Comparison of ENCODE assay signal across 10 mouse cellular contexts in the genomic region with DNA sequence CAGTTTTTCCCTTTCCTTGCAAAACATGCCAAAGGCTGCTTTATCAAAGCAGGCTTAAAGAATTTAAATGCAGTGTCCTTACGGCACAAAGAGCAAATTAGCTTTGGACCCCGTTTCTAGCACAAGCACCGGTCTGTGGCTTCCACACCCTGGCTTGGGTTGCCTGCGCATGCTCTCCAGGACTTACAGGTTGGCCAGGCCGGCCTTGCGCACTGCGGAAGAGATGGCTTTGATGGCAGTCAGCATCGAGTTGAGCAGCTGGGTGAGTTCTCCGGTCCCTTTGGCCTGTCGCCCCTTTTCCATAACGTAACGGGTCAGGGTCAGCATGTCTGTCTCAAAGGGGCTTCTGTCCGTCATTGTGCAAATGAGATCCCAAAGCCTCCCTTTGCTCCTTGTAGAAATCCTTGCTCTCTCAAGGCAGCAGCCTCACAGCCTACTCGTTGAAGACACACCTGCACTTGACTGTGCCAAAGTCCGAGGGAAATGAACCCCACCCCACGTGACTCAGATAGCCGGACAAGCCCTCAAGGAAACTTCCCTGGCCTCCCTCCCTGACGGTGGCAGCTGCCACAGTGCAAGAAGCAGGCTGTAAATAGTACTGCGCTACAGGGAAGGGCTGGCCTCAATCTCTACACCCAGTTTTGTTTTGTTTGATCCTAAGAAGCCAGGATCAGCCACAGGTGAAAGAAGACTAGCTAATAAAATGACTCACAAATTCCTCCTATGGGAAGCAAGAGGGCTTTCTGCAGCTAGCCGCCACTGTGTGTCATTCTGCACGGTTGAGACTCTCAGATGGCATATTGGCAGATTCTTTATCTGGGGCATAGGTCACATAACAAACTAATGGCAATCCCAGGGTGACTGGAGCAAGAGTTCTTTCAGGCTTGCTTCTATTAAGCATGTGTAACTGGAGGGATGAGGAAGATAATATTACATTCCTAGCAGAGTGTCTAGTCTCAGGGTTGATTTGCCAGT. TPM values are rescaled to one million over a fixed set of nuclear protein-coding genes. Genes with fewer than 3 reads are reported as not detected.
DNase-seq lines count a peak whose midpoint lies in the region; ATAC-seq lines count a peak whose summit lies in the region.
"Had no signal": no experiment of that assay in that cellular context is flagged by ENCODE, and none has a peak within 500 bp of the region (broad histone marks: within the 10 kb centered on the region; RNA-seq: fewer than 3 reads in every experiment).

TSS of gene Fbp2 (minus strand) at position 482 of the 975 bp plus-strand sequence.

- no peak within 1 kb of the TSS for H3K27ac ChIP-seq in kidney, embryonic 14.5 days (ENCODE audit: low read depth, low read length)
- H3K27ac ChIP-seq in kidney, embryonic 16.5 days (ENCODE audit: low read length) = no peak within 1 kb of the TSS
- peak within 1 kb of the TSS; percentile 75 for H3K27ac ChIP-seq in stomach, embryonic 16.5 days (ENCODE audit: low read length)
- H3K27ac ChIP-seq in midbrain, embryonic 16.5 days (ENCODE audit: low read length) = no peak within 1 kb of the TSS

- WGBS in kidney, embryonic 14.5 days = 62% methylated on average over 21 of the region's 21 CpGs
- 62% methylated on average over 21 of the region's 21 CpGs for WGBS in kidney, embryonic 16.5 days
- 57% methylated on average over 21 of the region's 21 CpGs for WGBS in stomach, embryonic 16.5 days
- 74% methylated on average over 21 of the region's 21 CpGs for WGBS in midbrain, embryonic 16.5 days

- H3K9me3 ChIP-seq in kidney, embryonic 14.5 days (ENCODE audit: control insufficient read depth, low read length) = no peaks in the 10 kb centered on the region
- H3K9me3 ChIP-seq in kidney, embryonic 16.5 days (ENCODE audit: low read length) = no peaks in the 10 kb centered on the region
- H3K9me3 ChIP-seq in stomach, embryonic 16.5 days (replicated peaks; ENCODE audit: control insufficient read depth, low read length) = no peaks in the 10 kb centered on the region
- H3K9me3 ChIP-seq in midbrain, embryonic 16.5 days (replicated peaks; ENCODE audit: control insufficient read depth, low read length, poor library complexity, severe bottlenecking) = no peaks in the 10 kb centered on the region

- no peak within 1 kb of the TSS for H3K9ac ChIP-seq in kidney, embryonic 14.5 days (ENCODE audit: low read depth, low read length)
- no peak within 1 kb of the TSS; the same call in 1 of the 2 replicates for H3K9ac ChIP-seq in kidney, embryonic 16.5 days (replicated peaks; ENCODE audit: low read length)
- H3K9ac ChIP-seq in stomach, embryonic 16.5 days (ENCODE audit: low read length) = peak within 1 kb of the TSS; percentile 47
- H3K9ac ChIP-seq in midbrain, embryonic 16.5 days (ENCODE audit: low read depth, low read length) = no peak within 1 kb of the TSS

- no peak for ATAC-seq in kidney, embryonic 14.5 days (ENCODE audit: low FRiP score, low TSS enrichment)
- ATAC-seq in kidney, embryonic 16.5 days (ENCODE audit: low FRiP score, low TSS enrichment) = no peak; the same call in 1 of the 2 replicates
- ATAC-seq in stomach, embryonic 16.5 days (ENCODE audit: insufficient read depth, low FRiP score) = peak; percentile 86
- ATAC-seq in midbrain, embryonic 16.5 days = no peak

- DNase-seq in kidney, adult 11 months = peak; percentile 85
- peak; percentile 35 to 54 for DNase-seq in gastrocnemius, postnatal 36 days
- no peak for DNase-seq in right cerebral cortex, adult 2 months (ENCODE audit: low spot score in 2 of 2)
- DNase-seq in neural tube, embryonic 10.5 days (ENCODE audit: extremely low spot score, low spot score) = no peak

- H3K4me3 ChIP-seq in kidney, embryonic 14.5 days (ENCODE audit: low read length) = no peak within 1 kb of the TSS
- no peak within 1 kb of the TSS for H3K4me3 ChIP-seq in kidney, embryonic 16.5 days (ENCODE audit: low read length)
- peak within 1 kb of the TSS; percentile 21 for H3K4me3 ChIP-seq in stomach, embryonic 16.5 days (replicated peaks; ENCODE audit: low read length)
- no peak within 1 kb of the TSS for H3K4me3 ChIP-seq in midbrain, embryonic 16.5 days (ENCODE audit: low read depth, low read length)
- H3K4me3 ChIP-seq: megakaryocyte, embryonic 14.5 days had no signal

- no peaks in the 10 kb centered on the region for H3K36me3 ChIP-seq in kidney, embryonic 14.5 days (ENCODE audit: control insufficient read depth, insufficient read depth, low read length)
- H3K36me3 ChIP-seq in kidney, embryonic 16.5 days (ENCODE audit: insufficient read depth, low read length) = no peaks in the 10 kb centered on the region
- H3K36me3 ChIP-seq in stomach, embryonic 16.5 days (ENCODE audit: control insufficient read depth, insufficient read depth, low read length) = no peaks in the 10 kb centered on the region
- H3K36me3 ChIP-seq in midbrain, embryonic 16.5 days (ENCODE audit: control insufficient read depth, insufficient read depth, low read length) = no peaks in the 10 kb centered on the region

- no peaks in the 10 kb centered on the region for H3K4me1 ChIP-seq in kidney, embryonic 14.5 days (ENCODE audit: control insufficient read depth, insufficient read depth, low read length)
- H3K4me1 ChIP-seq in kidney, embryonic 16.5 days (ENCODE audit: insufficient read depth, low read length) = peaks cover 2% of the 10 kb centered on the region; the same call in 1 of the 2 replicates
- H3K4me1 ChIP-seq in stomach, embryonic 16.5 days (ENCODE audit: control insufficient read depth, insufficient read depth, low read length) = no peaks in the 10 kb centered on the region
- peaks cover 2% of the 10 kb centered on the region; the same call in 1 of the 2 replicates for H3K4me1 ChIP-seq in midbrain, embryonic 16.5 days (ENCODE audit: control insufficient read depth, insufficient read depth, low read length)

- no peaks in the 10 kb centered on the region for H3K27me3 ChIP-seq in kidney, embryonic 14.5 days (ENCODE audit: control insufficient read depth, insufficient read depth, low read length)
- 0 out of 2 replicates have a peak, but pooled peaks cover 2% of the 10 kb centered on the region for H3K27me3 ChIP-seq in kidney, embryonic 16.5 days (ENCODE audit: insufficient read depth, low read length)
- no peaks in the 10 kb centered on the region for H3K27me3 ChIP-seq in stomach, embryonic 16.5 days (ENCODE audit: control insufficient read depth, insufficient read depth, low read length)
- H3K27me3 ChIP-seq in midbrain, embryonic 16.5 days (ENCODE audit: control insufficient read depth, insufficient read depth, low read depth, low read length) = no peaks in the 10 kb centered on the region
- H3K27me3 ChIP-seq: megakaryocyte, embryonic 14.5 days had no signal

- H3K4me2 ChIP-seq in kidney, embryonic 14.5 days (replicated peaks; ENCODE audit: low read depth, low read length) = no peak within 1 kb of the TSS
- no peak within 1 kb of the TSS for H3K4me2 ChIP-seq in kidney, embryonic 16.5 days (replicated peaks; ENCODE audit: low read depth, low read length)
- peak within 1 kb of the TSS; percentile 2; the same call in 1 of the 2 replicates for H3K4me2 ChIP-seq in stomach, embryonic 16.5 days (ENCODE audit: low read depth, low read length)
- no peak within 1 kb of the TSS for H3K4me2 ChIP-seq in midbrain, embryonic 16.5 days (ENCODE audit: low read length)

- intact Hi-C loops in gastrocnemius, postnatal 36 days (cut with DNase I) = loop anchor here (5.0 kb wide), 1 partner anchor 391 kb away; the partner anchor contains the start of gene Gm49359

RNA-seq across cellular contexts. Expression of gene Fbp2, which starts in this region (rescaled TPM):
- 1.7 and 5.9 TPM in 2 replicates for polyA plus RNA-seq in kidney, embryonic 14.5 days (2014; fragmentation: Nextera tagmentation; extraction: Ambion mirVana)
- total RNA-seq in gastrocnemius, postnatal 36 days (2021) = 10 to 100 TPM; 45.8 to 86.2 TPM
- polyA plus RNA-seq in kidney, embryonic 16.5 days (2015; fragmentation: Nextera tagmentation; extraction: Ambion mirVana) = 23.3 and 28.9 TPM in 2 replicates
- 112 and 124 TPM in 2 replicates for polyA plus RNA-seq in stomach, embryonic 16.5 days (2015; fragmentation: Nextera tagmentation; extraction: Ambion mirVana)
- 0.82 and 1.2 TPM in 2 replicates for polyA plus RNA-seq in midbrain, embryonic 16.5 days (2015; fragmentation: Nextera tagmentation; extraction: Ambion mirVana)
- total RNA-seq: layer of hippocampus, adult 18-20 months had no signal

Comparison
In these comparisons a context has a peak if more than half of its experiments do, and no peak if none do; other contexts are left out.
1. DNase-seq: peak in kidney, adult 11 months (single experiment) and gastrocnemius, postnatal 36 days (2 of 2); none in right cerebral cortex, adult 2 months (0 of 2) and neural tube, embryonic 10.5 days (single experiment).